In genomic region chr1:156473003-156473402, GRCm38 (mm10) we compare ENCODE assay signal across 9 mouse cellular contexts. TPM values are rescaled to one million over a fixed set of nuclear protein-coding genes. Genes with fewer than 3 reads are reported as not detected.
DNase-seq lines count a peak whose midpoint lies in the region; ATAC-seq and TF ChIP-seq lines count a peak whose summit lies in the region.
"Had no signal": no experiment of that assay in that cellular context is flagged by ENCODE, and none has a peak within 500 bp of the region (broad histone marks: within the 10 kb centered on the region; RNA-seq: fewer than 3 reads in every experiment).

No protein-coding gene starts in this region.

- H3K4me1 ChIP-seq in ES-Bruce4 (ENCODE audit: control insufficient read depth, insufficient read depth, low read length), result no peaks in the 10 kb centered on the region
- H3K4me1 ChIP-seq in forebrain, embryonic 11.5 days (replicated peaks; ENCODE audit: control insufficient read depth, insufficient read depth, low read length), result no peaks in the 10 kb centered on the region
- peaks cover 9% of the 10 kb centered on the region for H3K4me1 ChIP-seq in hindbrain, embryonic 14.5 days (replicated peaks; ENCODE audit: control insufficient read depth, insufficient read depth, low read length)
- H3K4me1 ChIP-seq in liver, postnatal 0 days (ENCODE audit: insufficient read depth), result peaks cover 31% of the 10 kb centered on the region
- H3K4me1 ChIP-seq in stomach, embryonic 15.5 days, result 0 out of 2 replicates have a peak, but pooled peaks cover 6% of the 10 kb centered on the region

- peak overlapping the region; percentile 61 for H3K9ac ChIP-seq in ES-Bruce4 (ENCODE audit: low read depth, poor library complexity, severe bottlenecking)
- H3K9ac ChIP-seq in forebrain, embryonic 11.5 days (ENCODE audit: low read length), result peak overlapping the region; percentile 13; the same call in 1 of the 2 replicates
- peak overlapping the region; percentile 21; the same call in 1 of the 2 replicates for H3K9ac ChIP-seq in hindbrain, embryonic 14.5 days
- peak overlapping the region; percentile 55 for H3K9ac ChIP-seq in liver, postnatal 0 days (replicated peaks)
- no peak overlapping the region for H3K9ac ChIP-seq in stomach, embryonic 15.5 days

- ATAC-seq in forebrain, embryonic 11.5 days (replicated peaks; ENCODE audit: low FRiP score), result no peak
- no peak for ATAC-seq in hindbrain, embryonic 14.5 days (ENCODE audit: low FRiP score)
- no peak for ATAC-seq in liver, postnatal 0 days
- no peak for ATAC-seq in stomach, embryonic 15.5 days (ENCODE audit: insufficient read depth, low FRiP score, low read depth)

- H3K4me3 ChIP-seq in ES-Bruce4 (ENCODE audit: low read depth, low read length), result peak overlapping the region; percentile 52
- H3K4me3 ChIP-seq in forebrain, embryonic 11.5 days (ENCODE audit: low read depth, low read length), result peak overlapping the region; percentile 75
- H3K4me3 ChIP-seq in hindbrain, embryonic 14.5 days (replicated peaks; ENCODE audit: low read length), result peak overlapping the region; percentile 88
- peak overlapping the region; percentile 80 for H3K4me3 ChIP-seq in liver, postnatal 0 days (ENCODE audit: low read depth, low read length)
- H3K4me3 ChIP-seq in stomach, embryonic 15.5 days (replicated peaks), result peak overlapping the region; percentile 81

- no peaks in the 10 kb centered on the region for H3K9me3 ChIP-seq in ES-Bruce4 (replicated peaks; ENCODE audit: control insufficient read depth, insufficient read depth, low read length, poor library complexity, severe bottlenecking)
- no peaks in the 10 kb centered on the region for H3K9me3 ChIP-seq in forebrain, embryonic 11.5 days (ENCODE audit: control insufficient read depth, low read length)
- peaks cover 13% of the 10 kb centered on the region; the same call in 1 of the 2 replicates for H3K9me3 ChIP-seq in hindbrain, embryonic 14.5 days (ENCODE audit: control insufficient read depth, low read length)
- H3K9me3 ChIP-seq in liver, postnatal 0 days (ENCODE audit: low read length), result no peaks in the 10 kb centered on the region
- H3K9me3 ChIP-seq in stomach, embryonic 15.5 days, result 0 out of 2 replicates have a peak, but pooled peaks cover 5% of the 10 kb centered on the region

- TF ChIP-seq CTCF in ES-Bruce4 (IDR thresholded peaks at IDR 0.05; ENCODE audit: low read depth, low read length), result no peak
- TF ChIP-seq CTCF in liver, postnatal 0 days (IDR thresholded peaks at IDR 0.05; ENCODE audit: low read depth), result no peak

- H3K4me2 ChIP-seq in forebrain, embryonic 11.5 days (ENCODE audit: low read depth, low read length, severe bottlenecking), result peak overlapping the region; percentile 74
- peak overlapping the region; percentile 79 for H3K4me2 ChIP-seq in hindbrain, embryonic 14.5 days (replicated peaks)
- peak overlapping the region; percentile 81 for H3K4me2 ChIP-seq in liver, postnatal 0 days (ENCODE audit: low read depth, low read length)
- H3K4me2 ChIP-seq in stomach, embryonic 15.5 days, result peak overlapping the region; percentile 58

- no peak overlapping the region for H3K27ac ChIP-seq in ES-Bruce4 (ENCODE audit: insufficient read depth, low read length)
- no peak overlapping the region for H3K27ac ChIP-seq in forebrain, embryonic 11.5 days (ENCODE audit: low read depth, low read length)
- H3K27ac ChIP-seq in hindbrain, embryonic 14.5 days, result no peak overlapping the region
- peak overlapping the region; percentile 90 for H3K27ac ChIP-seq in liver, postnatal 0 days (ENCODE audit: low read depth)
- peak overlapping the region; percentile 48; the same call in 1 of the 2 replicates for H3K27ac ChIP-seq in stomach, embryonic 15.5 days

- H3K27me3 ChIP-seq in ES-Bruce4 (ENCODE audit: control insufficient read depth, insufficient read depth, low read length, poor library complexity, severe bottlenecking), result no peaks in the 10 kb centered on the region
- H3K27me3 ChIP-seq in forebrain, embryonic 11.5 days (ENCODE audit: control insufficient read depth, insufficient read depth, low read length), result no peaks in the 10 kb centered on the region
- H3K27me3 ChIP-seq in hindbrain, embryonic 14.5 days (ENCODE audit: control insufficient read depth, insufficient read depth, low read length), result no peaks in the 10 kb centered on the region
- no peaks in the 10 kb centered on the region for H3K27me3 ChIP-seq in liver, postnatal 0 days (ENCODE audit: insufficient read depth, low read length)
- H3K27me3 ChIP-seq in stomach, embryonic 15.5 days (replicated peaks), result no peaks in the 10 kb centered on the region

- peak; percentile 79 for DNase-seq in 3T3-L1 (ENCODE audit: low read depth, low spot score)
- DNase-seq in forebrain, embryonic 11.5 days (ENCODE audit: low spot score), result peak; percentile 56
- DNase-seq in hindbrain, embryonic 14.5 days (ENCODE audit: low spot score), result no peak
- no peak for DNase-seq in liver, postnatal 0 days
- no peak for DNase-seq in layer of hippocampus, adult 8-10 months (ENCODE audit: low spot score in 2 of 2)
- DNase-seq in adrenal gland, postnatal 4 days (ENCODE audit: low spot score in 2 of 2), result no peak

- no peaks in the 10 kb centered on the region for H3K36me3 ChIP-seq in ES-Bruce4 (ENCODE audit: control insufficient read depth, insufficient read depth, low read length, poor library complexity, severe bottlenecking)
- no peaks in the 10 kb centered on the region for H3K36me3 ChIP-seq in forebrain, embryonic 11.5 days (ENCODE audit: control insufficient read depth, insufficient read depth, low read length)
- H3K36me3 ChIP-seq in hindbrain, embryonic 14.5 days (replicated peaks; ENCODE audit: control insufficient read depth, insufficient read depth), result no peaks in the 10 kb centered on the region
- no peaks in the 10 kb centered on the region for H3K36me3 ChIP-seq in liver, postnatal 0 days (replicated peaks; ENCODE audit: insufficient read depth, low read length)
- H3K36me3 ChIP-seq in stomach, embryonic 15.5 days, result 0 out of 2 replicates have a peak, but pooled peaks cover 2% of the 10 kb centered on the region

- no peak for TF ChIP-seq EP300 in ES-Bruce4 (IDR thresholded peaks at IDR 0.05; ENCODE audit: insufficient read depth, low read depth, low read length)
- TF ChIP-seq EP300 in liver, postnatal 0 days (IDR thresholded peaks at IDR 0.05; ENCODE audit: low read depth), result no peak

- 3% methylated on average over 11 of the region's 11 CpGs for WGBS in forebrain, embryonic 11.5 days
- 2% methylated on average over 11 of the region's 11 CpGs for WGBS in hindbrain, embryonic 14.5 days
- 12% methylated on average over 11 of the region's 11 CpGs for WGBS in liver, postnatal 0 days (ENCODE audit: insufficient replicate concordance)
- WGBS in stomach, embryonic 15.5 days, result 5% methylated on average over 11 of the region's 11 CpGs

- no peak for TF ChIP-seq POLR2A in ES-Bruce4 (IDR thresholded peaks at IDR 0.05; ENCODE audit: insufficient read depth, low read length)

RNA-seq across cellular contexts. Expression of gene Soat1, which starts 1.1 kb away (rescaled TPM):
- 137 and 140 TPM in 2 replicates for polyA plus RNA-seq in ES-Bruce4 (2011; ENCODE audit: insufficient read depth, insufficient read length, low read depth, missing spikeins)
- 22.5 and 25.8 TPM in 2 replicates for polyA plus RNA-seq in forebrain, embryonic 11.5 days (2014; fragmentation: Nextera tagmentation; extraction: Ambion mirVana)
- 10.6 and 11.7 TPM in 2 replicates for polyA plus RNA-seq in hindbrain, embryonic 14.5 days (2014; fragmentation: Nextera tagmentation; extraction: Ambion mirVana)
- polyA plus RNA-seq in liver, postnatal 0 days (2015; fragmentation: Nextera tagmentation; extraction: Ambion mirVana), result 42.5 and 43.9 TPM in 2 replicates
- 51.5 and 52.8 TPM in 2 replicates for polyA plus RNA-seq in stomach, embryonic 15.5 days (2015; fragmentation: Nextera tagmentation; extraction: Ambion mirVana)
- total RNA-seq in layer of hippocampus, adult 8-10 months (2022), result 10 to 100 TPM; 55.0 to 67.6 (median 59.7) TPM
- total RNA-seq in adrenal gland, postnatal 4 days (2021), result 100 to 1,000 TPM; 532 to 566 TPM

RNA-seq across cellular contexts. Expression of gene Gm10031, which starts 50.8 kb away (rescaled TPM):
- polyA plus RNA-seq in ES-Bruce4 (2011; ENCODE audit: insufficient read depth, insufficient read length, low read depth, missing spikeins), result 29.0 and 29.7 TPM in 2 replicates
- 0.12 and 0.37 TPM in 2 replicates for polyA plus RNA-seq in forebrain, embryonic 11.5 days (2014; fragmentation: Nextera tagmentation; extraction: Ambion mirVana)
- polyA plus RNA-seq in hindbrain, embryonic 14.5 days (2014; fragmentation: Nextera tagmentation; extraction: Ambion mirVana), result 0.69 and 0.79 TPM in 2 replicates
- 0.14 and 0.29 TPM in 2 replicates for polyA plus RNA-seq in liver, postnatal 0 days (2015; fragmentation: Nextera tagmentation; extraction: Ambion mirVana)
- polyA plus RNA-seq in stomach, embryonic 15.5 days (2015; fragmentation: Nextera tagmentation; extraction: Ambion mirVana), result 0.35 and 1.8 TPM in 2 replicates
- total RNA-seq in layer of hippocampus, adult 8-10 months (2022), result 10 to 100 TPM; 39.0 to 49.4 (median 43.5) TPM
- 10 to 100 TPM; 29.6 to 34.1 TPM for total RNA-seq in adrenal gland, postnatal 4 days (2021)

RNA-seq across cellular contexts. Expression of gene Axdnd1, which starts 52.0 kb away (rescaled TPM):
- polyA plus RNA-seq in ES-Bruce4 (2011; ENCODE audit: insufficient read depth, insufficient read length, low read depth, missing spikeins), result 1.5 and 2.9 TPM in 2 replicates
- 0.43 TPM in 1 of 2 replicates, not detected in the other for polyA plus RNA-seq in forebrain, embryonic 11.5 days (2014; fragmentation: Nextera tagmentation; extraction: Ambion mirVana)
- polyA plus RNA-seq in hindbrain, embryonic 14.5 days (2014; fragmentation: Nextera tagmentation; extraction: Ambion mirVana), result 0.13 and 0.27 TPM in 2 replicates
- not detected in 2 replicates for polyA plus RNA-seq in liver, postnatal 0 days (2015; fragmentation: Nextera tagmentation; extraction: Ambion mirVana)
- polyA plus RNA-seq in stomach, embryonic 15.5 days (2015; fragmentation: Nextera tagmentation; extraction: Ambion mirVana), result 0.18 TPM in 1 of 2 replicates, not detected in the other
- total RNA-seq in layer of hippocampus, adult 8-10 months (2022), result 1 to 10 TPM in 1 of 4 experiments, under 1 TPM in 3; 0.52 to 1.4 (median 0.73) TPM
- 1 to 10 TPM; 1.3 to 2.6 TPM for total RNA-seq in adrenal gland, postnatal 4 days (2021)
- total RNA-seq: hematopoietic stem cell, adult 5-6 weeks had no signal

Comparison
In these comparisons a context has a peak if more than half of its experiments do, and no peak if none do; other contexts are left out.
1. DNase-seq: peak in 3T3-L1 (single experiment) and forebrain, embryonic 11.5 days (single experiment); none in hindbrain, embryonic 14.5 days (single experiment), liver, postnatal 0 days (single experiment), layer of hippocampus, adult 8-10 months (0 of 2) and adrenal gland, postnatal 4 days (0 of 2).
2. H3K27ac ChIP-seq: peak in liver, postnatal 0 days (single experiment) and stomach, embryonic 15.5 days (single experiment); none in ES-Bruce4 (single experiment), forebrain, embryonic 11.5 days (single experiment) and hindbrain, embryonic 14.5 days (single experiment).
3. RNA of gene Gm10031, which starts 50.8 kb away (polyA plus RNA-seq): 29.0 to 29.7 TPM in ES-Bruce4; 0.35 to 1.8 TPM in stomach, embryonic 15.5 days, 0.69 to 0.79 TPM in hindbrain, embryonic 14.5 days, 0.12 to 0.37 TPM in forebrain, embryonic 11.5 days and 0.14 to 0.29 TPM in liver, postnatal 0 days; every median in the first group is over 10 times any median in the second.
4. Peak in every context shown above with its lines, with median percentiles within 50 percentile points of each other: H3K4me3 ChIP-seq and H3K4me2 ChIP-seq.